Mouse (Mus musculus) embryo, embryonic 11 days (tissue): ENCODE measurements around the gene Thg1l.
A peak's percentile ranks its signal among the peaks of the same experiment; 100 is the strongest.

Experiments
- DNase-seq: peaks from one replicate; pipeline ENCODE4 v3.0.0-alpha.2; 2015

The Thg1l gene

DNA sequence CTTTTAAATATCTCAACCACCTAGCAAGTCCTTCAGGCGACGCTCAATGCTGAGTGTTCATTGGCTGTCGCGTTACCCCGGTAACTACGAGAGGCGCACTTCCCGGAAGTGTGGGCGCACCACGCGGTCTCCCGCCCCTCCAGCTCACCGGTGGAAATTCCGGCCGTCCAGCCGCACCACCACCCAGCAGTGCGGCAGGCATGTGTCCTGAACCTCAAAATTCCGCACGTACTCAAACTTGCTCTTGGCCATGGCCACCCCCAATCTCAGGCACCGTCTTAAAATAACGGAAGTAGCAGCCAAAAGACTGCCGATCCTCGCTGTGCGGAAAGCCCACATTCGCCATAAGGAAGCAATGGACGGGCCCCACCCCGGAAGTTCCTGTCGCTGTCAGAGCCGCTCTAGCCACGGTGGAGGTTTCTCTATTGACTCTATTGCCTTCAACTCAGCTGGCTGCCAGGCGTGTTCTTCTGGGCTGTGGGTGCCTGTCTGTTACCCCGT lies at the start of gene Thg1l:
Gene Thg1l, minus strand, starts transcription at position 368 of the 501 bp plus-strand sequence.
- peak; percentile 95 for DNase-seq

DNA sequence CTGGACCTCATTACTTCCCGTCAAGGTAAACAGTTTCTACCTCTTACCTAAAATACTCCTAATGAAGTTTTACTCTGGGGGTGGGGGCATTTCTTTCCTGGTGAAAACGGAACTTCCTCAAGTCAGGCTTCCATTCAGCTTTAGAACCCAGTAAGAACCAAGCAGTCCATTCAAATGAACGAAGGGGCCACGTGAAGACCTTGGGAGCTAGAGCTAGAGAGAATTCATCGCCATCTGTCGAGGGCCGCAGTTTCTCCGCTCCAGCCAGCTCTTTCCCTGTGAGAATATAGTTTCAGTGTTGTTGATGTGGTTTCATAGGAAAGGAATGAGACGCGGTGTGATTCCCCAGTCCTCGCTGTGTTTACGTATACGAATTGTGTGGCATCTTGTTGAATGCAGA lies 36.8 kb upstream of the Thg1l start:
- no peak for DNase-seq

GRCm38 (mm10) chr11:45991604-45992003 lies 36.3 kb upstream of the Thg1l start:
- peak; percentile 64 for DNase-seq

- no peak for DNase-seq
Measured at GRCm38 (mm10) chr11:45980893-45981253, 25.6 kb upstream of the Thg1l start.

GRCm38 (mm10) chr11:45979946-45980892 lies 24.9 kb upstream of the Thg1l start, which contains the start of gene Sox30:
Gene Sox30, plus strand, starts transcription at chr11:45980310.
- DNase-seq = peak; percentile 83

DNA sequence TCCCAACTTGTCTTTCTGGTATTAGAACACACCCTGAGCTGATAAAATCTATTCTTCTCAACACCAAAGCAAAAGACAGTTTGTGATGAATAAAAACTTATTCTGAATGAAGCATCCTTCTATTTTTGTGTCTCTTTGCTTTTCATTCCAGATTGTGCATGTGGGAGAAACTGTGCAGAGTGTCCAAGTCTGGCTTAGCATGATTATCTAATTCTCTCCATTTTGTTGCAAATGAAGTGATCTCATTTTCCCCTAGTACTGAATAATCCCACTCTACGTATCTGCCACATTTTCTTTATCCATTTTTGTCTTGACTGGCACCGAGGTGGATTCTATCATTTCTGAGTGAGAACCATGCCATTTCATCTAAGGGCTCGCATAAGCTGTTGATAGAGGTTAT lies 20.8 kb upstream of the Thg1l start:
- DNase-seq = no peak

DNA sequence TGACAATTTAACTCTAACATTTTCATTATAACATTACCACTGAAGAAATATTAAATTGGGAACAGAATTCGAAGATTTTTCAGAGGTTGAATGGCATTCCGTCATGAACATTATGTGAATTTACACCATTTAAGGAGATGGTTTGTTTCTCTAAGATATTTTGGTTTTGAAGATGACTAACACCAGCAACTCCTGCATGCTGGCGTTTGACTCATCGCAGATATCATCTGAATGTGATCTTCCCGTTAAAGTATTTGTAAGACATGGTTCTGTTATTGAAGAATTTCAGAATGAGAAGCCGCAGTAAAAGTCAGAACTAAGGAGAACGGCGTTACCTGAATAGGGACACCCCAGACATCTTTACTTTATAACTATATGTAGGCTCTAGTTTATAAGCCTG lies 19.2 kb upstream of the Thg1l start:
- DNase-seq = no peak

GRCm38 (mm10) chr11:45973635-45974034 lies 18.3 kb upstream of the Thg1l start:
- no peak for DNase-seq

GRCm38 (mm10) chr11:45968466-45968865 lies 13.2 kb upstream of the Thg1l start:
- no peak for DNase-seq

DNA sequence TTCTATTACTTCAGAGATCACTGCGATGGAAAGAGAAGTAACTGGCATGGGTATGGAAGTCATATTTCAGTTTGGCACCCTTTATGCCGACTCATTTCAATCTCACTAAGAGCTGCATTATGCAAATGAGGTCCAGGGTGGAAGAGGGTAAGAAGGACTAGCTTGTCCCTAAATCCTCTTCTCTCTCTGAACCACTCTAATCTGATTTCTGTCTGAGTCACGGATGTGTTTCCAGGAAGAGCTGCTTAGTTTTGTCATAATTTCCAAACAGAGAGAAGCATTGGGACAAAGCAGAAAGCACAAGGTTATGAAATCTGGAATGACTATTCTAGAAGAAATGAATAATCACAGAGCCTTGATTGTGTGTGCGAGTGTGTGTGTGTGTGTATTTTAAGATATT lies 11.6 kb upstream of the Thg1l start:
- DNase-seq = no peak

- no peak for DNase-seq
Measured at GRCm38 (mm10) chr11:45960003-45960402, 4.7 kb upstream of the Thg1l start.

GRCm38 (mm10) chr11:45959598-45959997 lies 4.3 kb upstream of the Thg1l start:
- peak; percentile 48 for DNase-seq

GRCm38 (mm10) chr11:45947491-45947890 lies 7.8 kb downstream of the Thg1l start:
- no peak for DNase-seq

DNA sequence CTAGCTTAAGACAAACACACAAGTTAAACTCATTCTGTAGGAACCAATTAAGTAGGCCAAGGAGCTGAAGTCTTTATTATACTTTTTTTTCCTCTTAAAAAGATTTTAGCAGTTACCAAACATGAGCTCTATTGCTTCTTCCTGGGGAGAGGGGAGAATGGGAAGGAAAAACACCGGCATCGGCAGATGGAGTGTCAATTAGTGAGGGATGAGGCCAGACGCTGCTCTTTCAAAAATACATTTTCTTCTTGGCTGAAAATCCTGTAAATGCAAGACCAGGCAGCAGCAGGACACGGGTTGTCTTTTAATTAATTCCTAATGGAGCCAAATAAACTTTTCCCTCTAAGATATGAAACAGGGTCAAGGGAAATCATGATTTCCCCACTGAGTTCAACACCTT lies 8.5 kb downstream of the Thg1l start:
- no peak for DNase-seq

DNA sequence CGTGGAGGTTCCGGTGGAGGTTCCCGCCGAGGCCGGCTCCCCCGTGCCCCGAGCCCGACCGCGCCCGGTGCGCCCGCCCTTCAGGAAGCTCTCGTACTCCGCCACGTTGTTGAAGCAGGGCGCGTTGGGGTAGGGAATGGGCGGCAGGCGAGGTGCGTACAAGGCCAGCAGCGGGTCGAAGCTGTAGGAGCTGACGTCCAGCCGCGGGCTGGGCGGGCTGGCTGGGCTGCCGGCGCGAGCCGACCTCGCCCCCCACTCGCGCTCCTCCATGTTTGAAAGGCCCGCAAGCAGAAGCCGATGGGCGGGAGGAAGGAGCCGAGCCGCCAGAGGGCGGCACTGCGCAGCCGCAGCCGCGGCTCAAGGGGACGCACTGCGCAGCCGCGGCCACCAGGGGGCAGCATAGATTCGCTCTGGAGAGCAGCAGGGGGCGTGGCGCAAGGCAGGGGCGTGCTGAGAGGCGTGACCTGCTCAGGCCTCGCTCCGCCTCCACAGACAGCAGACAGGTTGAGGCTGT lies 10.6 kb downstream of the Thg1l start, which contains the start of gene Lsm11:
Gene Lsm11, minus strand, starts transcription at position 293 of the 514 bp plus-strand sequence.
- peak; percentile 94 for DNase-seq

- peak; percentile 28 for DNase-seq
Measured at GRCm38 (mm10) chr11:45943891-45944642, 11.2 kb downstream of the Thg1l start.

GRCm38 (mm10) chr11:45943108-45943705 lies 12.1 kb downstream of the Thg1l start:
- no peak for DNase-seq

GRCm38 (mm10) chr11:45942281-45942680 lies 13.0 kb downstream of the Thg1l start:
- DNase-seq = no peak

GRCm38 (mm10) chr11:45938917-45939316 lies 16.4 kb downstream of the Thg1l start:
- no peak for DNase-seq

DNA sequence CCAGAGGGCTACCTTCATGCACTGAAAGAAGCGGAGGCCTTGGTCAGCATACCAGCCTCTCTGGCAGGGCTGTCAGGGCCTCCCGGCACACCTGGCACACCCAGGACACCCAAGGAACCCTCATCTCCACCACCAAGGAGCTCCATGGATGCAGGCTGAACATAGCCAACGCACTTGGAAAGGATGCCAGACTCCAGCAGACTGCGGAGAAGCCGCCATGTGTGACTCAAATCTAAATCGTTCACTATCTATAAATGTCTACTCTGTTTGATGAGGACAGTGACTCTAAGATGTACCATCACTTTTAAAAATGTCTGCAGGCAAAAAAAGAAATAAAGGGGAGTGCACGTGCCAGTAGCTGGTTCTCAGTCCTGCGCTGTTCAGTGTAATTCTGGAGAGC lies 17.8 kb downstream of the Thg1l start:
- DNase-seq = no peak

GRCm38 (mm10) chr11:45932771-45933170 lies 22.5 kb downstream of the Thg1l start:
- DNase-seq = no peak

DNA sequence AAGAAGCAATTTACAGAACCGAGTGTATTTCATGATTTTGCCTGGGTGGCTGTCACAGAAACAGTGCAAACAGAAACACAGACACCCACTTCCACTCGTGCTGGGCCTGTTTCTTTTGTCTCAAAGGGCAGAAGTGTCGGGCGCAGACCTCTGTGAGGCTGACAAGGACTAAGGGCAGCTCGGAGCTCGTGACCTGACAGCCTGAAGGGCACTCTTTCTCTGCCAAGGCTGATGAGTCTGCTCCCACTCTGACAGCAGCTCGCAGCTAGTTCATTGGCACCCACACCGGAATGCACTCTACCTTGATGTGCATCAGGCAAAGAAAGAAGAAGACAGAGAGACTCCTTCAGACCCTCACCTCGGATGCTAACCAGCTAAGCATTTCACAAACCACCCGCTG lies 25.8 kb downstream of the Thg1l start:
- DNase-seq = no peak

DNA sequence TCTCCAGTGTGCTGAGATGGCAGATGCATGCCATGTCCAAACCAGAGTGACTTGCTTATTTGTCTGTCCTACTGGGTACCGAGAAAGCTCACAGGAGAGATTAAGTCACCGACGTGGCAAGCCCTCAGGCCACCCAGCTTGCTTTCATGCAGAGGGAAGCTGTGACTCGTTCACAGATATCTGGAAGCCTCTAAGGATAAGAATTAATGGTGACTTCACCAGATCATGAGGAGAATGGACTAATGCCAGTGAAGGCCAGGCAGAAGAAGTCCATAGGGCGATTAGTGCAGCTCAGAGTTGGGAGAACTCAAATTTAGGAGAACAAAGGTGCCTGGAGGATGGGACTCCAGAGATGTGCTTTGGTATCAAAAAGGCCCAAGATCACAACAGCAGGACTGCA lies 27.8 kb downstream of the Thg1l start:
- no peak for DNase-seq
